Mouse (Mus musculus) MEL (cell line): ENCODE results near the gene Olfr1202. TPM values are rescaled to one million over a fixed set of nuclear protein-coding genes. Genes with fewer than 3 reads are reported as not detected.

ENCODE experiments used
- DNase-seq: peaks from one replicate; pipeline ENCODE4 v3.0.0; 2011; ENCODE audit warnings: low read depth, low spot score
- H3K27ac ChIP-seq: 2 replicates; pipeline ENCODE4 v1.5.1; 2012; ENCODE audit warnings: low read depth, mild to moderate bottlenecking, control low read depth, low read length, moderate library complexity; ENCODE audit not compliant: control insufficient read depth
- H3K27me3 ChIP-seq, 2 experiments: fragments of 150-350 bp in 1 of 2; sonication (generic) in 1 of 2; 2 replicates each; pipeline ENCODE4 v1.6.1; 2012; ENCODE audit warnings: low read length in 2 of 2, mild to moderate bottlenecking in 2 of 2, improper control_type of control experiment in 1 of 2, moderate library complexity in 1 of 2; ENCODE audit not compliant: insufficient read depth in 2 of 2, control insufficient read depth in 1 of 2
- H3K36me3 ChIP-seq, 2 experiments: 2 replicates each; pipeline ENCODE4 v1.6.1; 2012 to 2014; ENCODE audit warnings: low read length in 2 of 2, improper control_type of control experiment in 1 of 2, inconsistent platforms in 1 of 2, mild to moderate bottlenecking in 1 of 2; ENCODE audit not compliant: insufficient read depth in 2 of 2, control insufficient read depth in 1 of 2
- H3K4me1 ChIP-seq, 2 experiments: fragments of 150-350 bp in 1 of 2; sonication (generic) in 1 of 2; 2 replicates each; pipeline ENCODE4 v1.6.1; 2012; ENCODE audit warnings: low read length in 2 of 2, improper control_type of control experiment in 1 of 2, mild to moderate bottlenecking in 1 of 2; ENCODE audit not compliant: insufficient read depth in 2 of 2, control insufficient read depth in 1 of 2
- H3K4me3 ChIP-seq, 2 experiments: fragments of 150-350 bp in 1 of 2; sonication (generic) in 1 of 2; 2 replicates each; pipeline ENCODE4 v1.5.1; 2012; ENCODE audit warnings: low read depth in 2 of 2, low read length in 2 of 2, mild to moderate bottlenecking in 2 of 2, moderate library complexity in 2 of 2, control low read depth in 1 of 2, improper control_type of control experiment in 1 of 2; ENCODE audit not compliant: control insufficient read depth in 1 of 2, insufficient read depth in 1 of 2
- H3K79me2 ChIP-seq: 2 replicates; pipeline ENCODE4 v1.6.1; 2012; ENCODE audit warnings: mild to moderate bottlenecking, low read length, moderate library complexity; ENCODE audit not compliant: control insufficient read depth, poor library complexity, insufficient read depth
- H3K9ac ChIP-seq: 2 replicates; pipeline ENCODE4 v1.6.1; 2012; ENCODE audit warnings: low read depth, mild to moderate bottlenecking, control low read depth, low read length, moderate library complexity; ENCODE audit not compliant: control insufficient read depth, poor library complexity, severe bottlenecking
- H3K9me3 ChIP-seq: fragments of 150-350 bp; sonication (generic); replicated peaks from 2 replicates; pipeline ENCODE4 v1.6.1; 2012; ENCODE audit warnings: mild to moderate bottlenecking, low read length, improper control_type of control experiment, moderate library complexity; ENCODE audit not compliant: insufficient read depth
- BHLHE40 ChIP-seq: IDR thresholded peaks from 2 replicates; pipeline ENCODE4 v1.6.1; 2012; ENCODE audit warnings: low read depth, mild to moderate bottlenecking, inconsistent platforms, low read length, improper control_type of control experiment, borderline replicate concordance
- CHD2 ChIP-seq: IDR thresholded peaks from 2 replicates; pipeline ENCODE4 v1.6.1; 2011; ENCODE audit warnings: low read length, improper control_type of control experiment
- CTCF ChIP-seq, 3 experiments: IDR thresholded peaks in 2 of 3; conservative IDR thresholded peaks in 1 of 3; 2 replicates each; pipeline ENCODE4 v1.5.1; 2011 to 2012; ENCODE audit warnings: low read length in 3 of 3, low read depth in 2 of 3, mild to moderate bottlenecking in 2 of 3, improper control_type of control experiment in 1 of 3, inconsistent platforms in 1 of 3, mixed read lengths in 1 of 3, moderate library complexity in 1 of 3; ENCODE audit not compliant: control insufficient read depth in 1 of 3, insufficient read depth in 1 of 3, poor library complexity in 1 of 3, severe bottlenecking in 1 of 3
- ETS1 ChIP-seq: IDR thresholded peaks from 2 replicates; pipeline ENCODE4 v1.6.1; 2012; ENCODE audit warnings: low read depth, mild to moderate bottlenecking, inconsistent platforms, low read length, improper control_type of control experiment, moderate library complexity
- KAT2A ChIP-seq: conservative IDR thresholded peaks from 2 replicates; pipeline ENCODE4 v1.6.1; 2012; ENCODE audit warnings: low read depth, low read length, improper control_type of control experiment, inconsistent platforms
- MAFK ChIP-seq: IDR thresholded peaks from 2 replicates; pipeline ENCODE4 v1.6.1; 2011; ENCODE audit warnings: low read depth, mild to moderate bottlenecking, low read length, improper control_type of control experiment, borderline replicate concordance
- MAX ChIP-seq: IDR thresholded peaks from 2 replicates; pipeline ENCODE4 v1.6.1; 2011; ENCODE audit warnings: low read length, improper control_type of control experiment
- MAZ ChIP-seq: IDR thresholded peaks from 2 replicates; pipeline ENCODE4 v1.6.1; 2012; ENCODE audit warnings: low read depth, mild to moderate bottlenecking, inconsistent platforms, low read length, improper control_type of control experiment
- MXI1 ChIP-seq: IDR thresholded peaks from 2 replicates; pipeline ENCODE4 v1.6.1; 2011; ENCODE audit warnings: mild to moderate bottlenecking, low read depth, low read length, improper control_type of control experiment
- MYC ChIP-seq: IDR thresholded peaks from 2 replicates; pipeline ENCODE4 v1.6.1; 2011; ENCODE audit warnings: low read depth, mild to moderate bottlenecking, low read length, improper control_type of control experiment, moderate library complexity
- NELFE ChIP-seq: IDR thresholded peaks from 2 replicates; pipeline ENCODE4 v1.6.1; 2011; ENCODE audit warnings: low read depth, low read length, improper control_type of control experiment
- NRF1 ChIP-seq: IDR thresholded peaks from 2 replicates; pipeline ENCODE4 v1.6.1; 2014; ENCODE audit warnings: low read depth, mild to moderate bottlenecking, inconsistent platforms, low read length, improper control_type of control experiment, moderate library complexity; ENCODE audit not compliant: poor library complexity, insufficient read depth, severe bottlenecking
- POLR2AphosphoS2 ChIP-seq: IDR thresholded peaks from 2 replicates; pipeline ENCODE4 v1.6.1; 2011; ENCODE audit warnings: low read length, improper control_type of control experiment
- POLR2AphosphoS5 ChIP-seq: IDR thresholded peaks from 2 replicates; pipeline ENCODE4 v1.6.1; 2012; ENCODE audit warnings: low read depth, borderline replicate concordance, mild to moderate bottlenecking, inconsistent platforms, low read length, moderate library complexity, mixed read lengths
- RCOR1 ChIP-seq: IDR thresholded peaks from 2 replicates; pipeline ENCODE4 v1.6.1; 2012; ENCODE audit warnings: low read depth, mild to moderate bottlenecking, inconsistent platforms, low read length, improper control_type of control experiment
- SIN3A ChIP-seq: IDR thresholded peaks from 2 replicates; pipeline ENCODE4 v1.6.1; 2012; ENCODE audit warnings: low read length, improper control_type of control experiment, inconsistent platforms
- TAL1 ChIP-seq: IDR thresholded peaks from 2 replicates; pipeline ENCODE4 v1.6.1; 2012; ENCODE audit warnings: mild to moderate bottlenecking, inconsistent platforms, low read length, moderate library complexity, mixed read lengths
- TBP ChIP-seq: IDR thresholded peaks from 2 replicates; pipeline ENCODE4 v1.8.0; 2011; ENCODE audit warnings: low read depth, low read length, improper control_type of control experiment
- TCF12 ChIP-seq: IDR thresholded peaks from 2 replicates; pipeline ENCODE4 v1.6.1; 2014; ENCODE audit warnings: low read depth, mild to moderate bottlenecking, inconsistent platforms, low read length, improper control_type of control experiment, moderate library complexity
- USF1 ChIP-seq: IDR thresholded peaks from 2 replicates; pipeline ENCODE4 v1.6.1; 2014; ENCODE audit warnings: low read depth, mild to moderate bottlenecking, inconsistent platforms, low read length, improper control_type of control experiment, moderate library complexity
- USF2 ChIP-seq, 2 experiments: IDR thresholded peaks; 2 replicates each; pipeline ENCODE4 v1.6.1; 2011 to 2012; ENCODE audit warnings: improper control_type of control experiment in 2 of 2, low read length in 2 of 2, borderline replicate concordance in 1 of 2, inconsistent platforms in 1 of 2, low read depth in 1 of 2, mild to moderate bottlenecking in 1 of 2; ENCODE audit not compliant: insufficient read depth in 1 of 2
- ZC3H11A ChIP-seq: IDR thresholded peaks from 2 replicates; pipeline ENCODE4 v1.6.1; 2012; ENCODE audit warnings: low read depth, mild to moderate bottlenecking, inconsistent platforms, low read length, improper control_type of control experiment
- ZMIZ1 ChIP-seq: IDR thresholded peaks from 2 replicates; pipeline ENCODE4 v1.6.1; 2012; ENCODE audit warnings: low read depth, mild to moderate bottlenecking, inconsistent platforms, low read length, improper control_type of control experiment, moderate library complexity
- polyA plus RNA-seq, 2 experiments: library from polyadenylated mRNA; stranded (reverse) in 1 of 2; unstranded in 1 of 2; fragments of >175 nt in 1 of 2; fragments of >200 nt in 1 of 2; gene quantifications; 2 replicates each; pipeline versions ENCODE4 v1.2.1 to v1.2.4; 2012; ENCODE audit warnings: low replicate concordance in 2 of 2, low read depth in 1 of 2; ENCODE audit not compliant: insufficient read length in 2 of 2, insufficient read depth in 1 of 2, missing spikeins in 1 of 2
- total RNA-seq: library from RNA; depleted of rRNA; stranded (reverse); fragments of 300-350 nt; gene quantifications from 2 replicates; pipeline ENCODE4 v1.2.3, GENCODE M21; 2012

Olfr1202 gene
- total and polyA plus RNA-seq, 3 experiments, result not detected

DNA sequence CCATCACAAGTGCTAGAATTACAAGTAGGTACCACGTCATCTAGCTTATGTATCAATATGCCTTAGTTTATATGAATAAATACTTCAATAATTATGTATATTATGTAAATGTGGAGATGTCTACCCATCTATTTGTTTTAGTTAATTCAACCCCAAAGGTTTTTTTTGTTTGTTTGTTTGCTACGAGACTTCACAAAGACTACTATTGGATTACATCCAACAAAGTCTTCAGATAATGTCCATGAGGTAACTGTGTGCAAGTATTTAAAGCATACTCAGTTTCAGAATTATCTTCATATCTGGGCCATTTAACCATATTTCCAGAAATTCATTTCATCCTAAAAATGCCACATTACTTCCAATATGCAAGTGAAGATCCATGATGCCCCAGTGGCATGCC, 15.1 kb downstream of the Olfr1202 start, which contains the start of gene Olfr1205:
Gene Olfr1205, plus strand, starts transcription at position 301 of the 400 bp plus-strand sequence.
- H3K4me1 ChIP-seq, result no peaks in the 10 kb centered on the region
- TF ChIP-seq TCF12, result no peak
- no peak for TF ChIP-seq MAX
- no peak for TF ChIP-seq TBP
- no peak for TF ChIP-seq MYC
- TF ChIP-seq NELFE, result no peak
- TF ChIP-seq USF2 (IDR thresholded peaks at IDR 0.05; ENCODE audit: borderline replicate concordance in 1 of 2, insufficient read depth in 1 of 2, low read depth in 1 of 2, low read length in 2 of 2), result no peak
- TF ChIP-seq CTCF (IDR thresholded peaks at IDR 0.05 in 2 of 3, conservative IDR thresholded peaks at IDR 0.05 in 1 of 3; ENCODE audit: control insufficient read depth in 1 of 3, insufficient read depth in 1 of 3, low read depth in 2 of 3, low read length in 3 of 3, poor library complexity in 1 of 3, severe bottlenecking in 1 of 3), result no peak
- no peak for TF ChIP-seq SIN3A
- TF ChIP-seq MAZ, result no peak
- TF ChIP-seq POLR2AphosphoS5, result no peak
- no peak for TF ChIP-seq BHLHE40
- TF ChIP-seq USF1, result no peak
- no peak for TF ChIP-seq KAT2A
- TF ChIP-seq MXI1, result no peak
- no peak for TF ChIP-seq ZC3H11A
- TF ChIP-seq, all 39 proteins: peak for 0
- no peak within 1 kb of the TSS for H3K27ac ChIP-seq
- H3K9ac ChIP-seq, result no peak within 1 kb of the TSS
- no peaks in the 10 kb centered on the region for H3K9me3 ChIP-seq
- no peaks in the 10 kb centered on the region for H3K36me3 ChIP-seq
- no peak for DNase-seq
- no peak within 1 kb of the TSS for H3K4me3 ChIP-seq
- no peaks in the 10 kb centered on the region for H3K27me3 ChIP-seq
- H3K79me2 ChIP-seq, result no peaks in the 10 kb centered on the region

DNA sequence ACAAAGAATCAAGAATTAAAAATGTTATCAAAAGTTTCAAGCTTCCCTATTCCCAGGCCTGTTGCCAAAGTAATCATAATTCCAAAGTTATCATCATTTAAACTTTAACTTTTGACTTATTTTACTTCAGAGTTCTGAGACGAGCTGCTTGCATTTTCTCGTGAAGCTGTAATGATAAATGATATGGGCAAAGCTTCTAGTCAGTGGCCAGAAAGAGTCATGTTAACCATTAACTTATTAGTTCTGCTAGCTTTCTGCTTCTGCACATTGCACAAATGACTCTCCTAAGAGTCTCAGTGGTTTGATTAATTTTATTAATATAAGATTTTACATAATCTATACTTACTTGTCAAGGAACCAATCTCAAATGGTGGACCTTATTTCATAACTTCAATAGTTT, 24.2 kb downstream of the Olfr1202 start:
- H3K79me2 ChIP-seq, result no peaks in the 10 kb centered on the region

More for the DNA sequence above, 24.2 kb downstream of the Olfr1202 start:
- TF ChIP-seq TCF12 (no peak), ZMIZ1 (no peak), CHD2 (no peak), RCOR1 (no peak), POLR2AphosphoS2 (no peak), TAL1 (no peak), TBP (no peak), MAZ (no peak), POLR2AphosphoS5 (no peak), NRF1 (no peak), KAT2A (no peak), MAFK (no peak), ETS1 (no peak), ZC3H11A (no peak)
- H3K27me3 ChIP-seq, result no peaks in the 10 kb centered on the region
- H3K36me3 ChIP-seq, result no peaks in the 10 kb centered on the region
- DNase-seq, result no peak
- no peak overlapping the region for H3K9ac ChIP-seq
- H3K4me3 ChIP-seq, result no peak overlapping the region
- no peaks in the 10 kb centered on the region for H3K4me1 ChIP-seq
- no peaks in the 10 kb centered on the region for H3K9me3 ChIP-seq
- no peak overlapping the region for H3K27ac ChIP-seq
